Mouse (Mus musculus): ENCODE data around the gene Ppat. TPM values are rescaled to one million over a fixed set of nuclear protein-coding genes. Genes with fewer than 3 reads are reported as not detected.

Ppat gene
- polyA plus RNA-seq (2014; fragmentation: Nextera tagmentation; extraction: Ambion mirVana): 23.8 and 26.4 TPM in 2 replicates

- peaks cover 21% of the 10 kb centered on the region for H3K36me3 ChIP-seq (ENCODE audit: control insufficient read depth, insufficient read depth, low read length)
- H3K9me3 ChIP-seq (ENCODE audit: control insufficient read depth, low read length): no peaks in the 10 kb centered on the region
- peak; percentile 96 for ATAC-seq (ENCODE audit: insufficient number of reproducible peaks, insufficient read depth, low FRiP score, low read depth)
- peak within 1 kb of the TSS; percentile 80 to 81 for H3K4me3 ChIP-seq (ENCODE audit: control insufficient read depth in 1 of 2, insufficient read depth in 1 of 2, low read depth in 1 of 2, low read length in 2 of 2)
- no peaks in the 10 kb centered on the region for H3K27me3 ChIP-seq (ENCODE audit: control insufficient read depth, insufficient read depth, low read length)
- peak within 1 kb of the TSS; percentile 94 for H3K4me2 ChIP-seq (ENCODE audit: low read length)
- WGBS: under 1% methylated on average over 75 of the region's 81 CpGs
- peak within 1 kb of the TSS; percentile 81 to 86 for H3K27ac ChIP-seq (replicated peaks in 1 of 2; ENCODE audit: control insufficient read depth in 1 of 2, insufficient read depth in 1 of 2, low read depth in 2 of 2, low read length in 2 of 2)
- peaks cover 10 to 49% of the 10 kb centered on the region in 2 experiments for H3K4me1 ChIP-seq (ENCODE audit: control insufficient read depth in 2 of 2, insufficient read depth in 2 of 2, low read length in 2 of 2)
- peak within 1 kb of the TSS; percentile 90 for H3K9ac ChIP-seq (ENCODE audit: low read length)
Measured at GRCm38 (mm10) chr5:76951106-76952027, at the start of gene Ppat, which contains the start of gene Paics. Gene Ppat (minus strand): TSS chr5:76951578. Gene Paics (plus strand): TSS chr5:76951307.

GRCm38 (mm10) chr5:76998416-76998815 lies 47.0 kb upstream of the Ppat start:
- ATAC-seq (ENCODE audit: insufficient number of reproducible peaks, insufficient read depth, low FRiP score, low read depth): no peak
- H3K9me3 ChIP-seq (ENCODE audit: control insufficient read depth, low read length): no peaks in the 10 kb centered on the region
- H3K4me1 ChIP-seq (ENCODE audit: control insufficient read depth in 2 of 2, insufficient read depth in 2 of 2, low read length in 2 of 2): no peaks in the 10 kb centered on the region
- 43% methylated on average over 5 of the region's 5 CpGs for WGBS
- H3K4me3 ChIP-seq (ENCODE audit: control insufficient read depth in 1 of 2, insufficient read depth in 1 of 2, low read depth in 1 of 2, low read length in 2 of 2): no peak overlapping the region
- H3K27ac ChIP-seq (replicated peaks in 1 of 2; ENCODE audit: control insufficient read depth in 1 of 2, insufficient read depth in 1 of 2, low read depth in 2 of 2, low read length in 2 of 2): no peak overlapping the region
- no peak overlapping the region for H3K4me2 ChIP-seq (ENCODE audit: low read length)
- peaks cover 75% of the 10 kb centered on the region for H3K36me3 ChIP-seq (ENCODE audit: control insufficient read depth, insufficient read depth, low read length)
- no peak overlapping the region for H3K9ac ChIP-seq (ENCODE audit: low read length)
- no peaks in the 10 kb centered on the region for H3K27me3 ChIP-seq (ENCODE audit: control insufficient read depth, insufficient read depth, low read length)

- Histone ChIP-seq H3K27me3 (ENCODE audit: control insufficient read depth, insufficient read depth, low read length) (no peaks in the 10 kb centered on the region), H3K4me2 (ENCODE audit: low read length) (no peak overlapping the region), H3K4me3 (ENCODE audit: control insufficient read depth in 1 of 2, insufficient read depth in 1 of 2, low read depth in 1 of 2, low read length in 2 of 2) (no peak overlapping the region), H3K4me1 (ENCODE audit: control insufficient read depth in 2 of 2, insufficient read depth in 2 of 2, low read length in 2 of 2) (no peaks in the 10 kb centered on the region), H3K9me3 (ENCODE audit: control insufficient read depth, low read length) (no peaks in the 10 kb centered on the region), H3K9ac (ENCODE audit: low read length) (no peak overlapping the region), H3K27ac (replicated peaks in 1 of 2; ENCODE audit: control insufficient read depth in 1 of 2, insufficient read depth in 1 of 2, low read depth in 2 of 2, low read length in 2 of 2) (no peak overlapping the region), H3K36me3 (ENCODE audit: control insufficient read depth, insufficient read depth, low read length) (peaks cover 97% of the 10 kb centered on the region)
- WGBS: 94% methylated on average over 5 of the region's 5 CpGs
- no peak for ATAC-seq (ENCODE audit: insufficient number of reproducible peaks, insufficient read depth, low FRiP score, low read depth)
Measured at GRCm38 (mm10) chr5:76993174-76993814, 41.9 kb upstream of the Ppat start.

- Histone ChIP-seq H3K36me3 (ENCODE audit: control insufficient read depth, insufficient read depth, low read length) (peaks cover 94% of the 10 kb centered on the region), H3K4me3 (ENCODE audit: control insufficient read depth in 1 of 2, insufficient read depth in 1 of 2, low read depth in 1 of 2, low read length in 2 of 2) (no peak overlapping the region), H3K9me3 (ENCODE audit: control insufficient read depth, low read length) (no peaks in the 10 kb centered on the region), H3K4me2 (ENCODE audit: low read length) (no peak overlapping the region), H3K27ac (replicated peaks in 1 of 2; ENCODE audit: control insufficient read depth in 1 of 2, insufficient read depth in 1 of 2, low read depth in 2 of 2, low read length in 2 of 2) (no peak overlapping the region), H3K27me3 (ENCODE audit: control insufficient read depth, insufficient read depth, low read length) (no peaks in the 10 kb centered on the region), H3K9ac (ENCODE audit: low read length) (no peak overlapping the region), H3K4me1 (ENCODE audit: control insufficient read depth in 2 of 2, insufficient read depth in 2 of 2, low read length in 2 of 2) (no peaks in the 10 kb centered on the region)
- 95% methylated on average over 3 of the region's 3 CpGs for whole genome bisulfite sequencing
- ATAC-seq (ENCODE audit: insufficient number of reproducible peaks, insufficient read depth, low FRiP score, low read depth): no peak
Measured at GRCm38 (mm10) chr5:76990789-76991188, 39.4 kb upstream of the Ppat start.

- Histone ChIP-seq H3K4me2 (ENCODE audit: low read length) (no peak overlapping the region), H3K9me3 (ENCODE audit: control insufficient read depth, low read length) (no peaks in the 10 kb centered on the region), H3K4me1 (ENCODE audit: control insufficient read depth in 2 of 2, insufficient read depth in 2 of 2, low read length in 2 of 2) (no peaks in the 10 kb centered on the region), H3K27me3 (ENCODE audit: control insufficient read depth, insufficient read depth, low read length) (no peaks in the 10 kb centered on the region), H3K9ac (ENCODE audit: low read length) (no peak overlapping the region), H3K27ac (replicated peaks in 1 of 2; ENCODE audit: control insufficient read depth in 1 of 2, insufficient read depth in 1 of 2, low read depth in 2 of 2, low read length in 2 of 2) (no peak overlapping the region), H3K4me3 (ENCODE audit: control insufficient read depth in 1 of 2, insufficient read depth in 1 of 2, low read depth in 1 of 2, low read length in 2 of 2) (no peak overlapping the region), H3K36me3 (ENCODE audit: control insufficient read depth, insufficient read depth, low read length) (peaks cover 96% of the 10 kb centered on the region)
- WGBS: 91% methylated on average over 11 of the region's 11 CpGs
- no peak for ATAC-seq (ENCODE audit: insufficient number of reproducible peaks, insufficient read depth, low FRiP score, low read depth)
Measured at GRCm38 (mm10) chr5:76984015-76984414, 32.6 kb upstream of the Ppat start.

GRCm38 (mm10) chr5:76975736-76976135 lies 24.4 kb upstream of the Ppat start:
- no peak for ATAC-seq (ENCODE audit: insufficient number of reproducible peaks, insufficient read depth, low FRiP score, low read depth)
- Histone ChIP-seq H3K9ac (ENCODE audit: low read length) (no peak overlapping the region), H3K36me3 (ENCODE audit: control insufficient read depth, insufficient read depth, low read length) (peaks cover 44% of the 10 kb centered on the region), H3K4me2 (ENCODE audit: low read length) (peak overlapping the region; percentile 94), H3K27ac (replicated peaks in 1 of 2; ENCODE audit: control insufficient read depth in 1 of 2, insufficient read depth in 1 of 2, low read depth in 2 of 2, low read length in 2 of 2) (no peak overlapping the region), H3K4me1 (ENCODE audit: control insufficient read depth in 2 of 2, insufficient read depth in 2 of 2, low read length in 2 of 2) (peaks cover 0 to 16% of the 10 kb centered on the region in 2 experiments; a peak in 2 of 4 replicates), H3K27me3 (ENCODE audit: control insufficient read depth, insufficient read depth, low read length) (no peaks in the 10 kb centered on the region), H3K4me3 (ENCODE audit: control insufficient read depth in 1 of 2, insufficient read depth in 1 of 2, low read depth in 1 of 2, low read length in 2 of 2) (peak overlapping the region in 1 of 2 experiments; percentile 88; a peak in 2 of 4 replicates), H3K9me3 (ENCODE audit: control insufficient read depth, low read length) (no peaks in the 10 kb centered on the region)
- WGBS: 87% methylated on average over 8 of the region's 8 CpGs

- under 1% methylated on average over 60 of the region's 60 CpGs for WGBS
- Histone ChIP-seq H3K27me3 (ENCODE audit: control insufficient read depth, insufficient read depth, low read length) (no peaks in the 10 kb centered on the region), H3K4me2 (ENCODE audit: low read length) (peak within 1 kb of the TSS; percentile 94), H3K4me1 (ENCODE audit: control insufficient read depth in 2 of 2, insufficient read depth in 2 of 2, low read length in 2 of 2) (peaks cover 0 to 16% of the 10 kb centered on the region in 2 experiments; a peak in 2 of 4 replicates), H3K9ac (ENCODE audit: low read length) (peak within 1 kb of the TSS; percentile 92), H3K4me3 (ENCODE audit: control insufficient read depth in 1 of 2, insufficient read depth in 1 of 2, low read depth in 1 of 2, low read length in 2 of 2) (peak within 1 kb of the TSS; percentile 88 to 96), H3K27ac (replicated peaks in 1 of 2; ENCODE audit: control insufficient read depth in 1 of 2, insufficient read depth in 1 of 2, low read depth in 2 of 2, low read length in 2 of 2) (peak within 1 kb of the TSS; percentile 88 to 94), H3K9me3 (ENCODE audit: control insufficient read depth, low read length) (no peaks in the 10 kb centered on the region), H3K36me3 (ENCODE audit: control insufficient read depth, insufficient read depth, low read length) (peaks cover 42% of the 10 kb centered on the region)
- ATAC-seq (ENCODE audit: insufficient number of reproducible peaks, insufficient read depth, low FRiP score, low read depth): peak; percentile 90
Measured at GRCm38 (mm10) chr5:76974554-76975285, 23.3 kb upstream of the Ppat start, which contains the start of gene Srp72. Gene Srp72 (plus strand): TSS chr5:76974683.

All from heart, embryonic 14.5 days (tissue).